Mouse (Mus musculus): ENCODE results near the gene Fgfr2.

Fgfr2 gene

GRCm38 (mm10) chr7:130298926-130299594, 2824.1 kb downstream of the Fgfr2 start:
- DNase-seq = no peak

- no peak for DNase-seq
These were observed 2832.0 kb downstream of the Fgfr2 start for GRCm38 (mm10) chr7:130291179-130291578.

GRCm38 (mm10) chr7:130289428-130289790, 2833.7 kb downstream of the Fgfr2 start:
- no peak for DNase-seq

- peak; percentile 65 for DNase-seq
These were observed 2834.3 kb downstream of the Fgfr2 start for GRCm38 (mm10) chr7:130288719-130289427.

- peak; percentile 37 for DNase-seq
These were observed 2834.9 kb downstream of the Fgfr2 start for GRCm38 (mm10) chr7:130288248-130288647.

GRCm38 (mm10) chr7:130278738-130279705, 2844.1 kb downstream of the Fgfr2 start:
- DNase-seq = peak; percentile 43

GRCm38 (mm10) chr7:130278000-130278737, 2845.0 kb downstream of the Fgfr2 start:
- DNase-seq = no peak

GRCm38 (mm10) chr7:130273265-130273664, 2849.9 kb downstream of the Fgfr2 start:
- peak; percentile 91 for DNase-seq

GRCm38 (mm10) chr7:130270807-130271206, 2852.3 kb downstream of the Fgfr2 start:
- peak; percentile 53 for DNase-seq

- no peak for DNase-seq
These were observed 2853.9 kb downstream of the Fgfr2 start for GRCm38 (mm10) chr7:130269124-130269867.

- DNase-seq = no peak
These were observed 2856.1 kb downstream of the Fgfr2 start for GRCm38 (mm10) chr7:130267099-130267498.

- peak; percentile 89 for DNase-seq
These were observed 2857.0 kb downstream of the Fgfr2 start for GRCm38 (mm10) chr7:130266166-130266490.

- DNase-seq = peak; percentile 48
These were observed 2857.6 kb downstream of the Fgfr2 start for GRCm38 (mm10) chr7:130265319-130266165.

- peak; percentile 77 for DNase-seq
These were observed 2858.4 kb downstream of the Fgfr2 start for GRCm38 (mm10) chr7:130264616-130265318.

GRCm38 (mm10) chr7:130263799-130264351, 2859.3 kb downstream of the Fgfr2 start:
- no peak for DNase-seq

GRCm38 (mm10) chr7:130263233-130263594, 2859.9 kb downstream of the Fgfr2 start:
- DNase-seq = no peak

- no peak for DNase-seq
These were observed 2860.5 kb downstream of the Fgfr2 start for GRCm38 (mm10) chr7:130262528-130263232.

GRCm38 (mm10) chr7:130261684-130262527, 2861.2 kb downstream of the Fgfr2 start:
- DNase-seq = no peak
